Mouse (Mus musculus) stomach, postnatal 0 days (tissue): ENCODE data around the gene Grem2.

Experiments used
- CTCF ChIP-seq: IDR thresholded peaks from 2 replicates; pipeline ENCODE4 v1.5.1; 2016; ENCODE audit warnings: antibody characterized with exemption, low read depth, mild to moderate bottlenecking, moderate library complexity
- EP300 ChIP-seq: optimal IDR thresholded peaks from 2 replicates; pipeline ENCODE3; 2016; ENCODE audit warnings: antibody characterized with exemption

DNA sequence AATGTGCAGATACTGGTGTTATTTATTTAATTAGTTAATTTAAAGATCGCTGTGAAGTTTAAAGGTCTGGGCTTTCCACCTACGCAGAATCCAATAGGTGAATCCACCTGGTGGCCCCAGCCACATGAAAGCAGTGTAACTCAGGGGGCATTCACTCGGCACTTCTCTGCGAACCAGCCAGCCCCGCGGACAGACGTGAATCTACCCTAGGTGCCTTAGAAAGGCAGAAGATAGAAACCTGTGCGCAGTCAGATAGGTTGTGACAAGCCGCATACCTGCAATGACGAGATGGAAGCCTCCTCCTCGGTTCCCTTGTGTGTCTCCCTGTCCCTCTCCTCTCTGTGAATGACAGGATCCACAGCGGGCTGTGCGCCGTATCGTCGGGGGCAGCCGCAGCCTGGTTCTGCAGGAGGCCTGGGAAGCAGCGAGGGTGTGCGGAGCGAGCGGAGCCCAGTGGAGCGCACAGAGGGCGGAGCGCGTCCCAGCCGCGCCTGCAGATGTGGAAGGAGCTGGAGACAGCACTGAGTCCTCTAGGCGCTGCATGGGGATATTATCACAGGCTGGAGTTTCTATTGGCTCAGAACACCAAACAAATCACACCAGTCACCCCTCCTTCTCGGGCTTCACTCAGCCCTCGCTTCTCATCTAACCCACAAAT is at the start of gene Grem2:
- TF ChIP-seq CTCF: 0 out of 2 replicates have a peak, but pooled peaks have one; percentile 1
- TF ChIP-seq EP300: no peak
